Mouse (Mus musculus): ENCODE data around the gene Zfp597. TPM values are rescaled to one million over a fixed set of nuclear protein-coding genes. Genes with fewer than 3 reads are reported as not detected.
"Not testable (repeated sequence)": the region's sequence is repeated elsewhere in the genome, so short reads cannot be mapped to it uniquely, and the experiment has no call there.

Gene Zfp597
- polyA plus RNA-seq, 1 experiment from 2014 or later, result 5.9 TPM

DNA sequence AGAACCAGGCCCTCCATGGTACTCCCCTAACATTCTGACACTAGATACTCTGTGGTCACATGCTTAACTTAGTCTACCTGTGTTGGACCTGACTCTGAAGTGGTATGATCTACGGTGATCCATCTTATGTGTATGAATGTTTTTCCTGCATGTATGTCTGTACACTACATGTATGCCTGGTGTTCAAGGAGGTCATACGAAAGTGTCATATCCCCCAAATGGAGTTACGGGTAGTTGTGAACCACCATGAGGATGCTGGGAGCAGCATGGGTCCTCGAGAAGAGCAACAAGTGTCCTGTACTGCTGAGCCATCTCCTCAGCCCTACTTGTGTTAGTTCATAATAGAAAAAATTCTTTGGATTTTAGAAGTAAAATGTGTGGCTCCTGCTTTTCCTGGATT, 8.0 kb downstream of the Zfp597 start:
- whole genome bisulfite sequencing, result 87% methylated on average over 4 of the region's 4 CpGs
- no peak overlapping the region for H3K27ac ChIP-seq (ENCODE audit: low read depth, low read length)
- no peak overlapping the region for H3K4me3 ChIP-seq (ENCODE audit: low read depth, low read length)

DNA sequence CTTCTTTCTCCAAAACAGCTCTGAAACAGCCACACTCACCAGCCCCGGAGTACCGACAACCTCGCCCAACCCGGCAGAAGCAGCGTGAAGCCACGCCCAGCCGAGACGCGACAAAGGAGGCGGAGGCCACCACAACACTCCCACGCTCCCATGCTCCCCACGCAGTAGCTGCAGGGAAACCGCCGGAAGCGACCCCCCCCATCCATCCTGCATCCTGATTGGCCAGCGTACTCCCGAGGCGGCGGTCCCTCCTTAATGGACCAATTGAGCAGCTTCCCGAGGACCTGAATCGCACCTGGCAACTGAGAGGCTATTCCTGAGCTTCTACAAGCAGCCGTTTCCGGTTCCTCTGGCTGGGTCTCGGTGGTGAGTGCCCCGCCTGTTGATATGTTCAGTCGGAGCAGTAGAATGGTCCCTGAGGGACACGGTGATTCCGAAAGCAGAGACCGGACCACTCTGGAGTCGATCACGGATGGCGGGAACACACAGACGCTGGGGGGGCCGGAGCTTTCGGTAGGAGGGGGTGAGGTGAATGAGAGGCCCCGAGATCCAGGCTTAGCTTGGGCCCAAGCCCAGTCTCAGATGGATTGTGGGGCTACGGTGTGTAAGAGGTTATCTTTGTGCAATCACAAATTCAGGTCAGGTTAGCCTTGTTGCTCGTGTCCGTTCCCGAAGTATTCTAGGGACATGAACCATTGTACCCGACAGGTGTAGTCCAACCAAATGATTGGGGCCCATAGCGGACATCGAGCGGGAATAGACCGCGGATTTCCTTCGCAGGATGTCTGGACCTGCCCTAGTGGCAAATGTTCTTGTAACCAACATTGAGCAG, 11.9 kb downstream of the Zfp597 start, which contains the start of gene Naa60:
TSS of gene Naa60 (plus strand) at position 160 of the 832 bp plus-strand sequence.
- Histone ChIP-seq H3K27me3 (replicated peaks; ENCODE audit: control insufficient read depth, insufficient read depth, low read length) (no peaks in the 10 kb centered on the region), H3K27ac (ENCODE audit: low read depth, low read length) (peak within 1 kb of the TSS; percentile 35; the same call in 1 of the 2 replicates), H3K4me1 (replicated peaks; ENCODE audit: control insufficient read depth, insufficient read depth, low read length) (peaks cover 11% of the 10 kb centered on the region), H3K36me3 (ENCODE audit: control insufficient read depth, insufficient read depth, low read length) (peaks cover 2% of the 10 kb centered on the region; the same call in 1 of the 2 replicates), H3K9ac (ENCODE audit: low read depth, low read length) (peak within 1 kb of the TSS; percentile 65), H3K4me2 (peak within 1 kb of the TSS; percentile 92), H3K9me3 (ENCODE audit: control insufficient read depth, low read length) (no peaks in the 10 kb centered on the region), H3K4me3 (ENCODE audit: low read depth, low read length) (peak within 1 kb of the TSS; percentile 68)
- ATAC-seq (replicated peaks; ENCODE audit: low FRiP score) (peak; percentile 93), DNase-seq (ENCODE audit: low spot score) (peak; percentile 92)
- WGBS, result 4% methylated on average over 47 of the region's 47 CpGs

More for the DNA sequence above, 8.0 kb downstream of the Zfp597 start:
- no peak overlapping the region for H3K4me2 ChIP-seq
- no peaks in the 10 kb centered on the region for H3K9me3 ChIP-seq (ENCODE audit: control insufficient read depth, low read length)
- peaks cover 11% of the 10 kb centered on the region for H3K4me1 ChIP-seq (replicated peaks; ENCODE audit: control insufficient read depth, insufficient read depth, low read length)
- no peak for DNase-seq (ENCODE audit: low spot score)
- no peak for ATAC-seq (replicated peaks; ENCODE audit: low FRiP score)
- H3K27me3 ChIP-seq (replicated peaks; ENCODE audit: control insufficient read depth, insufficient read depth, low read length), result no peaks in the 10 kb centered on the region
- H3K36me3 ChIP-seq (ENCODE audit: control insufficient read depth, insufficient read depth, low read length), result peaks cover 2% of the 10 kb centered on the region; the same call in 1 of the 2 replicates
- no peak overlapping the region for H3K9ac ChIP-seq (ENCODE audit: low read depth, low read length)

DNA sequence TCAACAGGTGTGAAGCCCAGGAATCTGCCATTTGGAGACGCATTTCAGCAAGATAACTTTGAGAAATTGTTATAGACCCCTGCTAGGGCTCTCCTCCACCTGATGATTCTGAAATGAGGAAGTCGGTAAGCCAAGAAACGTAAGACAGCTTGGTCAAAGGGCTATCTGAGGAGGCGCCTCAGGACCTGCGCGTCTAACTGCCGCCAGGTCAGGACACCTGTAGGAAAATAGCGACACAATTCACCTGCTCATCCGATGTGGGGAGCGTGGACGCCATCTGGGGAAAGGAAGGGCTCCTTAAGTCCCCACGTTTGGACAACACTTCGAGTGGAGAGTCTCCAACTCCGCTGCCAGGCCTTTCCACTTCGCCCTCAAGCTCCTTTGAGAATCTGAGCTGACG, 12.5 kb downstream of the Zfp597 start:
- H3K27ac ChIP-seq (ENCODE audit: low read depth, low read length), result no peak overlapping the region
- no peaks in the 10 kb centered on the region for H3K9me3 ChIP-seq (ENCODE audit: control insufficient read depth, low read length)
- H3K4me2 ChIP-seq, result peak overlapping the region; percentile 92
- peaks cover 11% of the 10 kb centered on the region for H3K4me1 ChIP-seq (replicated peaks; ENCODE audit: control insufficient read depth, insufficient read depth, low read length)
- peak overlapping the region; percentile 65 for H3K9ac ChIP-seq (ENCODE audit: low read depth, low read length)
- peak overlapping the region; percentile 68 for H3K4me3 ChIP-seq (ENCODE audit: low read depth, low read length)
- peak; percentile 11; the same call in 1 of the 2 replicates for ATAC-seq (replicated peaks; ENCODE audit: low FRiP score)
- no peaks in the 10 kb centered on the region for H3K27me3 ChIP-seq (replicated peaks; ENCODE audit: control insufficient read depth, insufficient read depth, low read length)
- DNase-seq (ENCODE audit: low spot score), result no peak
- no peaks in the 10 kb centered on the region for H3K36me3 ChIP-seq (ENCODE audit: control insufficient read depth, insufficient read depth, low read length)
- 2% methylated on average over 16 of the region's 16 CpGs for whole genome bisulfite sequencing

DNA sequence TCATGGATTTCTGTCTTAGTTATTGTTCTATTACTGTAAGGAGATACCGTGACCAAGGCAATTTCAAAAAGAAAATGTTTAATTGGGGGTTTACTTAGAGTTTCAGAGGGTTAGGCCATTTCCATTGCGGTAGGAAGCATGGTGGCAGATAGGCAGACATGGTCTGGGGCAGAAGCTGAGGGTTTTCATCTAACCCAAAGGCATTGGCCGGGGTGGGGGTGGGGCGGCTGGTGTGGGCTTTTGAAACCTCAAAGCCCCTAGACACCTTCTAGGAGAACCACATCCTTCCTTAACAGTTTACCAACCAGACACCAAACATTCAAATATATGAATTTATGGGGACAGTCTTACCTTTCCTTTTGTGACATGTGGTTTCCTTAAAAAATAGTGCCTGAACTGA, 25.1 kb downstream of the Zfp597 start:
- H3K4me1 ChIP-seq (replicated peaks; ENCODE audit: control insufficient read depth, insufficient read depth, low read length), result no peaks in the 10 kb centered on the region
- DNase-seq (ENCODE audit: low spot score), result no peak
- no peak overlapping the region for H3K4me3 ChIP-seq (ENCODE audit: low read depth, low read length)
- H3K27ac ChIP-seq (ENCODE audit: low read depth, low read length), result no peak overlapping the region
- no peak overlapping the region for H3K9ac ChIP-seq (ENCODE audit: low read depth, low read length)
- H3K27me3 ChIP-seq (replicated peaks; ENCODE audit: control insufficient read depth, insufficient read depth, low read length), result no peaks in the 10 kb centered on the region
- H3K9me3 ChIP-seq (ENCODE audit: control insufficient read depth, low read length), result no peaks in the 10 kb centered on the region
- H3K4me2 ChIP-seq, result no peak overlapping the region
- WGBS, result 67% methylated on average over 4 of the region's 4 CpGs
- no peak for ATAC-seq (replicated peaks; ENCODE audit: low FRiP score)
- peaks cover 10% of the 10 kb centered on the region for H3K36me3 ChIP-seq (ENCODE audit: control insufficient read depth, insufficient read depth, low read length)

DNA sequence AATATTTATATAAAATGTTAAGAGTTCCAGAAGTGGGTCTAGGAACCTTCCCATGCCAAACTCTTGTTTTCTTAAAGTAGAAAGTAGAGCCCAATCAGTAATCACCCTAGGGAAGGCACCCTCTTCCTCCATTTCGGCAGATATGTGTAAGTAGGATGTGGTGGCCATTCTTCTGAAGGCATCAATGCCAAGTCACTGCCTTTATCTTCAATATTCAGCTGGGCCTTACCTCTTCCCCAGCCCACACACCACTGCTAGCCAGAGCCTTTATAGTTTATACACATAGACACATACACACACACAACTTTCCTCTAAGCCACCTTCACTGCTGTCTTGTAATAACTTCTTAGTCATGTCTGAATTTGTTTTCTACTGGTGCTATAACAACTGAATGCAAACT, 28.6 kb downstream of the Zfp597 start:
- H3K4me1 ChIP-seq (replicated peaks; ENCODE audit: control insufficient read depth, insufficient read depth, low read length), result no peaks in the 10 kb centered on the region
- H3K9ac ChIP-seq (ENCODE audit: low read depth, low read length), result no peak overlapping the region
- peaks cover under 1% of the 10 kb centered on the region for H3K36me3 ChIP-seq (ENCODE audit: control insufficient read depth, insufficient read depth, low read length)
- no peak overlapping the region for H3K4me2 ChIP-seq
- no peaks in the 10 kb centered on the region for H3K9me3 ChIP-seq (ENCODE audit: control insufficient read depth, low read length)
- ATAC-seq (replicated peaks; ENCODE audit: low FRiP score), result no peak
- 50% methylated on average over 1 of the region's 1 CpGs for WGBS
- H3K4me3 ChIP-seq (ENCODE audit: low read depth, low read length), result no peak overlapping the region
- no peak for DNase-seq (ENCODE audit: low spot score)
- H3K27ac ChIP-seq (ENCODE audit: low read depth, low read length), result no peak overlapping the region
- no peaks in the 10 kb centered on the region for H3K27me3 ChIP-seq (replicated peaks; ENCODE audit: control insufficient read depth, insufficient read depth, low read length)

DNA sequence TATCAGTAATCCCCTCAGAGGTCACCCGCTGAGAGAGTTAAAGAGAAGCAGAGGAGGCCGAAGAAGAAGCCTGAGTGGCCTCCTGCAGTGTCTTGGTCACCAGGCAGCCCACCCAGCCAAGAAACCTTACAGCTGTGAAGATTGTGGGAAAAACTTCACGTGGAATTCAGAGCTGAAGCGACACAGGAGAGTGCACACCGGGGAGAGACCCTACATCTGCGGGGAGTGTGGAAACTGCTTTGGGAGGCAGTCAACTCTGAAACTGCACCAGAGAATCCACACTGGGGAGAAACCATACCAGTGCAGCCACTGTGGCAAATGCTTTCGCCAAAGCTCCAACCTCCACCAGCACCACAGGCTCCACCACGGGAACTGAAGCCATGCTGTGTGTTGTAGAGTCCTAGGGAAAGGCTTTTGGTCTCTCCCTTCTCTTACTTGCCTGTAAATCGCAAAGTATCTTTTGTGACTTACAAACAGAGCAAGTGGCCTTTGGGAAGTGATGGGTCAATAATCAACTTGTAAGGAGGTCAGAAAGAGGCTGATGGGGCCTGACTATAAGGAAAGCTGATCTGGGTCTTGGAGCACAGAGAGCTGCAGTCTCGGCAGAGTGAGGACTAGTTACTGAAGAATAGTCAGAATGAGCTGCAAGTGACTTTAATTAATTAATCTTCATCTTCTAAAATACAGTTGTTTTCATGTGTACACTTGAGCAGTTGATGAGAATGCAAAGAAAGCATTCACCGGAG, 29.8 kb downstream of the Zfp597 start:
- no peak overlapping the region for H3K4me3 ChIP-seq (ENCODE audit: low read depth, low read length)
- no peak overlapping the region for H3K9ac ChIP-seq (ENCODE audit: low read depth, low read length)
- DNase-seq (ENCODE audit: low spot score), result no peak
- H3K4me2 ChIP-seq, result no peak overlapping the region
- no peaks in the 10 kb centered on the region; the same call in 1 of the 2 replicates for H3K36me3 ChIP-seq (ENCODE audit: control insufficient read depth, insufficient read depth, low read length)
- H3K4me1 ChIP-seq (replicated peaks; ENCODE audit: control insufficient read depth, insufficient read depth, low read length), result no peaks in the 10 kb centered on the region
- no peaks in the 10 kb centered on the region for H3K9me3 ChIP-seq (ENCODE audit: control insufficient read depth, low read length)
- no peak overlapping the region for H3K27ac ChIP-seq (ENCODE audit: low read depth, low read length)
- H3K27me3 ChIP-seq (replicated peaks; ENCODE audit: control insufficient read depth, insufficient read depth, low read length), result no peaks in the 10 kb centered on the region
- 69% methylated on average over 11 of the region's 11 CpGs for WGBS
- no peak for ATAC-seq (replicated peaks; ENCODE audit: low FRiP score)

DNA sequence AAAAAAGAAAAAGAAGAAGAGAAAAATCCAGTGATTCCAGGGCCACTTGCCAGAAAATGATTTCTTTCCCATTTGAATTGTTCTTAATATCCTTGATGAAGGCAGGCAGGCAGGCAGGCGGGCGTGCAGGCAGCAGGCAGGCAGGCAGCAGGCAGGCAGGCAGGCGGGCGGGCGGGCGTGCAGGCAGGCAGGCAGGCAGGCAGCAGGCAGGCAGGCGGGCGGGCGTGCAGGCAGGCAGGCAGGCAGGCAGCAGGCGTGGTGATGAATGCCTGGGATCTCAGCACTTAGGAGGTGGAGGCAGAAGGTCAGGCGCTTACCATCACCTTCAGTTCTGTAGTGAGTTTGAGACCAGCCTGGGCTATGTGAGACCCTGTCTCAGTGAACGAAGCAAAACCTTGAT, 31.8 kb downstream of the Zfp597 start:
- WGBS, result 56% methylated on average over 12 of the region's 12 CpGs

DNA sequence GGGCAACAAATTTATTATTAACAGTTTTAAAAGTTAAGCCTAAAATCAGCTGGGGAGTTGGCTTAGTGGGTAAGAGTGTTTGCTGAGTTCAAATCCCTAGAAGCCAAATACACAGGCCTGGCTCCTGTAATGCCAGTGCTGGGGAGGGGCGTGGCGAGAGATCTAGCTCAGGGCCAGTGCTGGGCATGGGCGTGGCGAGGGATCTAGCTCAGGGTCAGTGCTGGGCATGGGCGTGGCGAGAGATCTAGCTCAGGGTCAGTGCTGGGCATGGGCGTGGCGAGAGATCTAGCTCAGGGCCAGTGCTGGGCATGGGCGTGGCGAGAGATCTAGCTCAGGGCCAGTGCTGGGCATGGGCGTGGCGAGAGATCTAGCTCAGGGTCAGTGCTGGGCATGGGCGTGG, 33.1 kb downstream of the Zfp597 start:
- not testable (repeated sequence) for DNase-seq (ENCODE audit: low spot score); H3K27ac ChIP-seq (ENCODE audit: low read depth, low read length); ATAC-seq (replicated peaks; ENCODE audit: low FRiP score); H3K4me2 ChIP-seq; H3K4me1 ChIP-seq (replicated peaks; ENCODE audit: control insufficient read depth, insufficient read depth, low read length); H3K27me3 ChIP-seq (replicated peaks; ENCODE audit: control insufficient read depth, insufficient read depth, low read length); H3K36me3 ChIP-seq (ENCODE audit: control insufficient read depth, insufficient read depth, low read length); H3K9me3 ChIP-seq (ENCODE audit: control insufficient read depth, low read length); H3K4me3 ChIP-seq (ENCODE audit: low read depth, low read length); H3K9ac ChIP-seq (ENCODE audit: low read depth, low read length)
- WGBS, result 91% methylated on average over 13 of the region's 13 CpGs

More for the DNA sequence above, 31.8 kb downstream of the Zfp597 start:
- ATAC-seq (replicated peaks; ENCODE audit: low FRiP score), result no peak
- Histone ChIP-seq H3K27ac (ENCODE audit: low read depth, low read length) (no peak overlapping the region), H3K4me1 (replicated peaks; ENCODE audit: control insufficient read depth, insufficient read depth, low read length) (peaks cover 6% of the 10 kb centered on the region), H3K9me3 (ENCODE audit: control insufficient read depth, low read length) (no peaks in the 10 kb centered on the region), H3K27me3 (replicated peaks; ENCODE audit: control insufficient read depth, insufficient read depth, low read length) (no peaks in the 10 kb centered on the region), H3K4me3 (ENCODE audit: low read depth, low read length) (no peak overlapping the region), H3K36me3 (ENCODE audit: control insufficient read depth, insufficient read depth, low read length) (no peaks in the 10 kb centered on the region; the same call in 1 of the 2 replicates), H3K4me2 (no peak overlapping the region), H3K9ac (ENCODE audit: low read depth, low read length) (no peak overlapping the region)
- DNase-seq (ENCODE audit: low spot score), result peak; percentile 40

All from liver, embryonic 11.5 days (tissue).